Comparison of ENCODE assay signal across 8 mouse cellular contexts in genomic region chr5:24530042-24530689, GRCm38 (mm10). TPM values are rescaled to one million over a fixed set of nuclear protein-coding genes. Genes with fewer than 3 reads are reported as not detected.
DNase-seq lines count a peak whose midpoint lies in the region; ATAC-seq and TF ChIP-seq lines count a peak whose summit lies in the region.

No protein-coding gene starts in this region.

- 0 out of 4 replicates have a peak, but pooled peaks of 1 of the 2 experiments have one; percentile 18 for TF ChIP-seq EP300 in MEL (IDR thresholded peaks at IDR 0.05; ENCODE audit: low read depth in 1 of 2, low read length in 2 of 2)

- H3K27me3 ChIP-seq in MEL (ENCODE audit: control insufficient read depth in 1 of 2, insufficient read depth in 2 of 2, low read length in 2 of 2): peaks cover 0 to 3% of the 10 kb centered on the region in 2 experiments; a peak in 1 of 4 replicates
- H3K27me3 ChIP-seq in forebrain, postnatal 0 days (ENCODE audit: insufficient read depth, low read length): peaks cover 27% of the 10 kb centered on the region

- 21% methylated on average over 24 of the region's 24 CpGs for WGBS in forebrain, postnatal 0 days
- 21% methylated on average over 24 of the region's 24 CpGs for WGBS in lung, adult 2 months

- H3K4me3 ChIP-seq in MEL (ENCODE audit: control insufficient read depth in 1 of 2, insufficient read depth in 1 of 2, low read depth in 2 of 2, low read length in 2 of 2): no peak overlapping the region
- no peak overlapping the region for H3K4me3 ChIP-seq in forebrain, postnatal 0 days (ENCODE audit: low read depth, low read length)
- H3K4me3 ChIP-seq in layer of hippocampus, adult 2 months: no peak overlapping the region
- no peak overlapping the region for H3K4me3 ChIP-seq in lung, adult 2 months (replicated peaks; ENCODE audit: extremely low read depth, low read depth, low read length)

- no peaks in the 10 kb centered on the region for H3K79me2 ChIP-seq in MEL (ENCODE audit: control insufficient read depth, insufficient read depth, low read length, poor library complexity)

- TF ChIP-seq POLR2A in MEL (IDR thresholded peaks at IDR 0.05; ENCODE audit: control insufficient read depth in 1 of 2, insufficient read depth in 1 of 2, low read depth in 1 of 2, low read length in 2 of 2, poor library complexity in 1 of 2): no peak
- TF ChIP-seq POLR2A in lung, adult 2 months (IDR thresholded peaks at IDR 0.05; ENCODE audit: borderline replicate concordance, extremely low read depth, low read depth, low read length): no peak

- ATAC-seq in forebrain, postnatal 0 days: peak; percentile 74
- ATAC-seq in hematopoietic stem cell, adult 5-6 weeks (replicated peaks in 1 of 2; ENCODE audit: insufficient read depth in 1 of 2, low FRiP score in 2 of 2, low TSS enrichment in 1 of 2, low read depth in 1 of 2, poor library complexity in 2 of 2, severe bottlenecking in 2 of 2): peak; percentile 95 to 96

- no peak overlapping the region for H3K9ac ChIP-seq in MEL (ENCODE audit: control insufficient read depth, low read depth, low read length, poor library complexity, severe bottlenecking)
- H3K9ac ChIP-seq in forebrain, postnatal 0 days: no peak overlapping the region

- H3K4me2 ChIP-seq in forebrain, postnatal 0 days (ENCODE audit: low read depth): no peak overlapping the region

- peaks cover 3 to 16% of the 10 kb centered on the region in 2 experiments; a peak in 3 of 4 replicates for H3K4me1 ChIP-seq in MEL (ENCODE audit: control insufficient read depth in 1 of 2, insufficient read depth in 2 of 2, low read length in 2 of 2)
- no peaks in the 10 kb centered on the region for H3K4me1 ChIP-seq in forebrain, postnatal 0 days (ENCODE audit: insufficient read depth)
- 0 out of 2 replicates have a peak, but pooled peaks cover 2% of the 10 kb centered on the region for H3K4me1 ChIP-seq in lung, adult 2 months (ENCODE audit: control insufficient read depth, insufficient read depth, low read length)

- no peaks in the 10 kb centered on the region for H3K9me3 ChIP-seq in MEL (replicated peaks; ENCODE audit: insufficient read depth, low read length)
- no peaks in the 10 kb centered on the region for H3K9me3 ChIP-seq in forebrain, postnatal 0 days (ENCODE audit: low read length)

- peak in 2 of 3 experiments; percentile 100; a peak in 5 of 6 replicates for TF ChIP-seq CTCF in MEL (IDR thresholded peaks at IDR 0.05 in 2 of 3, conservative IDR thresholded peaks at IDR 0.05 in 1 of 3; ENCODE audit: control insufficient read depth in 1 of 3, insufficient read depth in 1 of 3, low read depth in 2 of 3, low read length in 3 of 3, poor library complexity in 1 of 3, severe bottlenecking in 1 of 3)
- TF ChIP-seq CTCF in forebrain, postnatal 0 days (IDR thresholded peaks at IDR 0.05; ENCODE audit: low read depth): peak; percentile 100
- TF ChIP-seq CTCF in layer of hippocampus, adult 2 months (conservative IDR thresholded peaks at IDR 0.05): peak; percentile 100
- TF ChIP-seq CTCF in lung, adult 2 months (IDR thresholded peaks at IDR 0.05; ENCODE audit: insufficient read depth, low read length): peak; percentile 100

- H3K36me3 ChIP-seq in MEL (ENCODE audit: control insufficient read depth in 1 of 2, insufficient read depth in 2 of 2, low read length in 2 of 2): peaks cover 0 to 15% of the 10 kb centered on the region in 2 experiments; a peak in 2 of 4 replicates
- H3K36me3 ChIP-seq in forebrain, postnatal 0 days (ENCODE audit: insufficient read depth): no peaks in the 10 kb centered on the region

- peak; percentile 93 for DNase-seq in MEL (ENCODE audit: low read depth, low spot score)
- peak; percentile 86 for DNase-seq in cerebellum, adult 11-12 months
- DNase-seq in forebrain, postnatal 0 days: peak; percentile 96
- peak; percentile 89 to 96 for DNase-seq in layer of hippocampus, adult 2 months (ENCODE audit: low spot score in 2 of 2)
- DNase-seq in lung, adult 2 months: peak; percentile 91
- DNase-seq in ovary, adult 18-20 months (ENCODE audit: low spot score): peak; percentile 75
- peak; percentile 54 to 56 for DNase-seq in thymus, adult 18-20 months

- no peak overlapping the region for H3K27ac ChIP-seq in MEL (ENCODE audit: control insufficient read depth, low read depth, low read length)
- no peak overlapping the region for H3K27ac ChIP-seq in forebrain, postnatal 0 days (ENCODE audit: low read depth, low read length)
- no peak overlapping the region for H3K27ac ChIP-seq in layer of hippocampus, adult 2 months

- TF ChIP-seq RAD21 in MEL (IDR thresholded peaks at IDR 0.05; ENCODE audit: low read depth, low read length): peak; percentile 90

TF ChIP-seq in MEL, 35 proteins besides CTCF, POLR2A, EP300 and RAD21 (continues in another document):
- TF ChIP-seq RCOR1 (IDR thresholded peaks at IDR 0.05; ENCODE audit: low read depth, low read length): no peak
- peak; percentile 100 for TF ChIP-seq SMC3 (IDR thresholded peaks at IDR 0.05; ENCODE audit: low read depth, low read length)
- no peak for TF ChIP-seq POLR2AphosphoS5 (IDR thresholded peaks at IDR 0.05; ENCODE audit: borderline replicate concordance, low read depth, low read length)
- no peak for TF ChIP-seq BHLHE40 (IDR thresholded peaks at IDR 0.05; ENCODE audit: borderline replicate concordance, low read depth, low read length)
- 0 out of 2 replicates have a peak, but pooled peaks have one; percentile 20 for TF ChIP-seq NRF1 (IDR thresholded peaks at IDR 0.05; ENCODE audit: insufficient read depth, low read depth, low read length, poor library complexity, severe bottlenecking)
- no peak for TF ChIP-seq ELF1 (IDR thresholded peaks at IDR 0.05; ENCODE audit: low read depth, low read length)
- TF ChIP-seq TAL1 (IDR thresholded peaks at IDR 0.05; ENCODE audit: low read length): no peak
- 0 out of 2 replicates have a peak, but pooled peaks have one; percentile 53 for TF ChIP-seq MYC (IDR thresholded peaks at IDR 0.05; ENCODE audit: low read depth, low read length)
- TF ChIP-seq E2F4 (IDR thresholded peaks at IDR 0.05; ENCODE audit: borderline replicate concordance, low read depth, low read length): no peak
- no peak for TF ChIP-seq KAT2A (conservative IDR thresholded peaks at IDR 0.05; ENCODE audit: low read depth, low read length)
- TF ChIP-seq MXI1 (IDR thresholded peaks at IDR 0.05; ENCODE audit: low read depth, low read length): peak; percentile 39; the same call in 1 of the 2 replicates
- TF ChIP-seq ZC3H11A (IDR thresholded peaks at IDR 0.05; ENCODE audit: low read depth, low read length): peak; percentile 93
- no peak for TF ChIP-seq ZKSCAN1 (IDR thresholded peaks at IDR 0.05; ENCODE audit: low read depth, low read length)
- peak; percentile 73; the same call in 1 of the 2 replicates for TF ChIP-seq MAZ (IDR thresholded peaks at IDR 0.05; ENCODE audit: low read depth, low read length)

RNA-seq across cellular contexts. Expression of gene Gbx1, which starts 3.2 kb away (rescaled TPM):
- total RNA-seq in MEL (2012; rRNA removed): 0.08 and 0.36 TPM in 2 replicates
- under 1 TPM in 1 of 2 experiments, not detected in 1; 0.49 TPM for polyA plus RNA-seq in MEL (2012; ENCODE audit: insufficient read depth in 1 of 2, insufficient read length in 2 of 2, low read depth in 1 of 2, low replicate concordance in 2 of 2, missing spikeins in 1 of 2)
- 2.3 and 4.8 TPM in 2 replicates for total RNA-seq in forebrain, postnatal 0 days (2014; rRNA removed)
- 0.91 and 1.3 TPM in 2 replicates for polyA plus RNA-seq in forebrain, postnatal 0 days (2015; fragmentation: Nextera tagmentation; extraction: Ambion mirVana)
- total RNA-seq in hematopoietic stem cell, adult 5-6 weeks (2017): not detected in 2 replicates
- under 1 TPM in 1 of 2 experiments, not detected in 1; 0.10 TPM for total RNA-seq in layer of hippocampus, adult 2 months (2021)
- polyA plus RNA-seq in lung, adult 2 months (2012; rRNA removed): 0.02 TPM in 1 of 2 replicates, not detected in the other

RNA-seq across cellular contexts. Expression of gene Asb10, which starts 10.6 kb away (rescaled TPM):
- 0.12 and 0.13 TPM in 2 replicates for total RNA-seq in MEL (2012; rRNA removed)
- polyA plus RNA-seq in MEL (2012; ENCODE audit: insufficient read depth in 1 of 2, insufficient read length in 2 of 2, low read depth in 1 of 2, low replicate concordance in 2 of 2, missing spikeins in 1 of 2): under 1 TPM in 1 of 2 experiments, not detected in 1; 0.32 TPM
- total RNA-seq in forebrain, postnatal 0 days (2014; rRNA removed): 0.43 TPM in 1 of 2 replicates, not detected in the other
- polyA plus RNA-seq in forebrain, postnatal 0 days (2015; fragmentation: Nextera tagmentation; extraction: Ambion mirVana): 0.21 and 0.22 TPM in 2 replicates
- not detected in 2 replicates for total RNA-seq in hematopoietic stem cell, adult 5-6 weeks (2017)
- total RNA-seq in layer of hippocampus, adult 2 months (2021): under 1 TPM in 1 of 2 experiments, not detected in 1; 0.31 TPM
- polyA plus RNA-seq in lung, adult 2 months (2012; rRNA removed): 2.2 and 4.9 TPM in 2 replicates

RNA-seq across cellular contexts. Expression of gene 4931409K22Rik, which starts 26.4 kb away (rescaled TPM):
- total RNA-seq in MEL (2012; rRNA removed): not detected in 2 replicates
- polyA plus RNA-seq in MEL (2012; ENCODE audit: insufficient read depth in 1 of 2, insufficient read length in 2 of 2, low read depth in 1 of 2, low replicate concordance in 2 of 2, missing spikeins in 1 of 2): not detected
- total RNA-seq in forebrain, postnatal 0 days (2014; rRNA removed): not detected in 2 replicates
- polyA plus RNA-seq in forebrain, postnatal 0 days (2015; fragmentation: Nextera tagmentation; extraction: Ambion mirVana): 0.11 TPM in 1 of 2 replicates, not detected in the other
- total RNA-seq in hematopoietic stem cell, adult 5-6 weeks (2017): not detected in 2 replicates
- not detected for total RNA-seq in layer of hippocampus, adult 2 months (2021)
- not detected in 2 replicates for polyA plus RNA-seq in lung, adult 2 months (2012; rRNA removed)

RNA-seq across cellular contexts. Expression of gene Abcf2, which starts 47.1 kb away (rescaled TPM):
- 228 and 257 TPM in 2 replicates for total RNA-seq in MEL (2012; rRNA removed)
- polyA plus RNA-seq in MEL (2012; ENCODE audit: insufficient read depth in 1 of 2, insufficient read length in 2 of 2, low read depth in 1 of 2, low replicate concordance in 2 of 2, missing spikeins in 1 of 2): 100 to 1,000 TPM in 1 of 2 experiments, not detected in 1; 244 TPM
- total RNA-seq in forebrain, postnatal 0 days (2014; rRNA removed): 59.8 and 66.2 TPM in 2 replicates
- 73.7 and 80.8 TPM in 2 replicates for polyA plus RNA-seq in forebrain, postnatal 0 days (2015; fragmentation: Nextera tagmentation; extraction: Ambion mirVana)
- total RNA-seq in hematopoietic stem cell, adult 5-6 weeks (2017): 75.0 and 89.8 TPM in 2 replicates
- total RNA-seq in layer of hippocampus, adult 2 months (2021): 10 to 100 TPM; 75.9 to 81.4 TPM
- polyA plus RNA-seq in lung, adult 2 months (2012; rRNA removed): 43.6 and 48.7 TPM in 2 replicates

RNA-seq across cellular contexts. Expression of gene Chpf2, which starts 56.4 kb away (rescaled TPM):
- 37.1 and 37.9 TPM in 2 replicates for total RNA-seq in MEL (2012; rRNA removed)
- polyA plus RNA-seq in MEL (2012; ENCODE audit: insufficient read depth in 1 of 2, insufficient read length in 2 of 2, low read depth in 1 of 2, low replicate concordance in 2 of 2, missing spikeins in 1 of 2): 10 to 100 TPM in 1 of 2 experiments, not detected in 1; 39.7 TPM
- 25.0 and 33.5 TPM in 2 replicates for total RNA-seq in forebrain, postnatal 0 days (2014; rRNA removed)
- 18.7 and 21.3 TPM in 2 replicates for polyA plus RNA-seq in forebrain, postnatal 0 days (2015; fragmentation: Nextera tagmentation; extraction: Ambion mirVana)
- total RNA-seq in hematopoietic stem cell, adult 5-6 weeks (2017): 12.0 and 15.5 TPM in 2 replicates
- 10 to 100 TPM; 63.6 to 66.7 TPM for total RNA-seq in layer of hippocampus, adult 2 months (2021)
- 39.3 and 47.2 TPM in 2 replicates for polyA plus RNA-seq in lung, adult 2 months (2012; rRNA removed)
